Mouse (Mus musculus) midbrain, embryonic 14.5 days (tissue): ENCODE results near the gene Gfod1. TPM values are rescaled to one million over a fixed set of nuclear protein-coding genes. Genes with fewer than 3 reads are reported as not detected.

Source experiments
- ATAC-seq: fragments of 200-750 bp; cut with Nextera tagmentation; 2 replicates; pipeline ENCODE4 v1.8.0; 2017; ENCODE audit warnings: moderate number of reproducible peaks, moderate library complexity; ENCODE audit not compliant: low FRiP score, low TSS enrichment
- DNase-seq: peaks from one replicate; pipeline ENCODE4 v3.0.0-alpha.2; 2015
- H3K27ac ChIP-seq: fragments of 300-500 bp; sonication (generic); replicated peaks from 2 replicates; pipeline ENCODE4 v1.5.1; 2014; ENCODE audit warnings: mild to moderate bottlenecking, low read depth, low read length, moderate library complexity
- H3K27me3 ChIP-seq: fragments of 300-500 bp; sonication (generic); 2 replicates; pipeline ENCODE4 v1.6.1; 2014; ENCODE audit warnings: low read length, control low read depth, mixed read lengths; ENCODE audit not compliant: control insufficient read depth, insufficient read depth
- H3K36me3 ChIP-seq: fragments of 300-500 bp; sonication (generic); 2 replicates; pipeline ENCODE4 v1.6.1; 2014; ENCODE audit warnings: low read length, control low read depth; ENCODE audit not compliant: control insufficient read depth, insufficient read depth
- H3K4me1 ChIP-seq: fragments of 300-500 bp; sonication (generic); 2 replicates; pipeline ENCODE4 v1.6.1; 2014; ENCODE audit warnings: mild to moderate bottlenecking, antibody characterized with exemption, low read length, control low read depth; ENCODE audit not compliant: control insufficient read depth, insufficient read depth
- H3K4me2 ChIP-seq: fragments of 300-500 bp; sonication (generic); 2 replicates; pipeline ENCODE4 v1.6.1; 2014; ENCODE audit warnings: mild to moderate bottlenecking, low read length, moderate library complexity
- H3K4me3 ChIP-seq: fragments of 300-500 bp; sonication (generic); replicated peaks from 2 replicates; pipeline ENCODE4 v1.5.1; 2014; ENCODE audit warnings: low read depth, low read length
- H3K9ac ChIP-seq: fragments of 300-500 bp; sonication (generic); replicated peaks from 2 replicates; pipeline ENCODE4 v1.6.1; 2014; ENCODE audit warnings: mild to moderate bottlenecking, low read length, moderate library complexity
- H3K9me3 ChIP-seq: fragments of 300-500 bp; sonication (generic); 2 replicates; pipeline ENCODE4 v1.6.1; 2016; ENCODE audit warnings: low read length, control low read depth, mixed read lengths; ENCODE audit not compliant: control insufficient read depth
- WGBS: fragments of 180-500 bp; shearing (Covaris S2); extraction: QIAGEN DNeasy Blood & Tissue Kit; methylation state at CpG from one replicate; pipeline ENCODE4 v1.1.7; 2014; 5-methylcytosine and 5-hydroxymethylcytosine counted together
- polyA plus RNA-seq: library from polyadenylated mRNA; unstranded; fragments of >200 nt; fragmentation: Nextera tagmentation; extraction: Ambion mirVana; gene quantifications from 2 replicates; pipeline ENCODE4 v1.2.1, GENCODE M21; 2014

The Gfod1 gene
- polyA plus RNA-seq, 1 experiment from 2014 or later, result 3.7 TPM

- peaks cover 27% of the 10 kb centered on the region for H3K4me1 ChIP-seq
- no peaks in the 10 kb centered on the region for H3K27me3 ChIP-seq
- H3K4me2 ChIP-seq, result no peak overlapping the region
- no peaks in the 10 kb centered on the region for H3K9me3 ChIP-seq
- H3K27ac ChIP-seq, result no peak overlapping the region
- no peaks in the 10 kb centered on the region for H3K36me3 ChIP-seq
- H3K4me3 ChIP-seq, result no peak overlapping the region
- peak; percentile 11 for DNase-seq
- no peak for ATAC-seq
- 57% methylated on average over 6 of the region's 6 CpGs for WGBS
- H3K9ac ChIP-seq, result no peak overlapping the region
Observed at GRCm38 (mm10) chr13:43236630-43237029, 67.3 kb downstream of the Gfod1 start.

GRCm38 (mm10) chr13:43235982-43236381, 68.0 kb downstream of the Gfod1 start:
- ATAC-seq, result no peak
- 0 out of 2 replicates have a peak overlapping the region, but pooled peaks have one; percentile 37 for H3K27ac ChIP-seq
- H3K9me3 ChIP-seq, result no peaks in the 10 kb centered on the region

GRCm38 (mm10) chr13:43235586-43235910, 68.4 kb downstream of the Gfod1 start:
- DNase-seq, result peak; percentile 24
- H3K36me3 ChIP-seq, result no peaks in the 10 kb centered on the region
- 88% methylated on average over 3 of the region's 3 CpGs for WGBS

More at GRCm38 (mm10) chr13:43235982-43236381, 68.0 kb downstream of the Gfod1 start:
- Histone ChIP-seq H3K4me1 (peaks cover 21% of the 10 kb centered on the region), H3K4me3 (no peak overlapping the region), H3K9ac (no peak overlapping the region), H3K4me2 (no peak overlapping the region), H3K36me3 (no peaks in the 10 kb centered on the region), H3K27me3 (no peaks in the 10 kb centered on the region)
- no peak for DNase-seq
- WGBS, result 86% methylated on average over 4 of the region's 4 CpGs

GRCm38 (mm10) chr13:43234869-43235585, 68.9 kb downstream of the Gfod1 start:
- Histone ChIP-seq H3K4me3 (no peak overlapping the region), H3K9me3 (no peaks in the 10 kb centered on the region), H3K27ac (peak overlapping the region; percentile 37), H3K27me3 (no peaks in the 10 kb centered on the region), H3K4me1 (peaks cover 18% of the 10 kb centered on the region), H3K9ac (no peak overlapping the region), H3K4me2 (no peak overlapping the region), H3K36me3 (no peaks in the 10 kb centered on the region)
- ATAC-seq, result peak; percentile 37; the same call in 1 of the 2 replicates
- DNase-seq, result peak; percentile 44
- WGBS, result 68% methylated on average over 9 of the region's 9 CpGs

More at GRCm38 (mm10) chr13:43235586-43235910, 68.4 kb downstream of the Gfod1 start:
- H3K4me1 ChIP-seq, result peaks cover 18% of the 10 kb centered on the region
- no peak overlapping the region for H3K9ac ChIP-seq
- H3K9me3 ChIP-seq, result no peaks in the 10 kb centered on the region
- H3K4me2 ChIP-seq, result no peak overlapping the region
- peak overlapping the region; percentile 37; the same call in 1 of the 2 replicates for H3K27ac ChIP-seq
- ATAC-seq, result no peak; the same call in 1 of the 2 replicates
- H3K4me3 ChIP-seq, result no peak overlapping the region
- H3K27me3 ChIP-seq, result no peaks in the 10 kb centered on the region

GRCm38 (mm10) chr13:43233331-43233730, 70.6 kb downstream of the Gfod1 start:
- ATAC-seq (no peak), DNase-seq (no peak)
- H3K36me3 ChIP-seq, result no peaks in the 10 kb centered on the region
- H3K4me2 ChIP-seq, result no peak overlapping the region
- H3K9ac ChIP-seq, result no peak overlapping the region
- peaks cover 22% of the 10 kb centered on the region for H3K4me1 ChIP-seq
- H3K4me3 ChIP-seq, result no peak overlapping the region
- no peaks in the 10 kb centered on the region for H3K9me3 ChIP-seq
- 62% methylated on average over 4 of the region's 4 CpGs for WGBS
- H3K27me3 ChIP-seq, result no peaks in the 10 kb centered on the region
- H3K27ac ChIP-seq, result no peak overlapping the region

- no peaks in the 10 kb centered on the region for H3K27me3 ChIP-seq
- no peak overlapping the region for H3K4me2 ChIP-seq
- ATAC-seq, result no peak
- DNase-seq, result peak; percentile 27
- H3K4me3 ChIP-seq, result no peak overlapping the region
- no peaks in the 10 kb centered on the region for H3K36me3 ChIP-seq
- H3K4me1 ChIP-seq, result peaks cover 22% of the 10 kb centered on the region
- WGBS, result 58% methylated on average over 13 of the region's 13 CpGs
- H3K27ac ChIP-seq, result peak overlapping the region; percentile 43; the same call in 1 of the 2 replicates
- no peak overlapping the region for H3K9ac ChIP-seq
- no peaks in the 10 kb centered on the region for H3K9me3 ChIP-seq
Observed at GRCm38 (mm10) chr13:43231965-43232860, 71.8 kb downstream of the Gfod1 start.

- no peak for ATAC-seq
Observed at GRCm38 (mm10) chr13:43230842-43231241, 73.1 kb downstream of the Gfod1 start.

GRCm38 (mm10) chr13:43230238-43230637, 73.7 kb downstream of the Gfod1 start:
- DNase-seq (no peak), ATAC-seq (no peak)
- WGBS, result 80% methylated on average over 6 of the region's 6 CpGs

More at GRCm38 (mm10) chr13:43230842-43231241, 73.1 kb downstream of the Gfod1 start:
- Histone ChIP-seq H3K4me3 (no peak overlapping the region), H3K9me3 (no peaks in the 10 kb centered on the region), H3K9ac (no peak overlapping the region), H3K4me1 (peaks cover 13% of the 10 kb centered on the region), H3K4me2 (no peak overlapping the region), H3K27me3 (no peaks in the 10 kb centered on the region), H3K36me3 (no peaks in the 10 kb centered on the region), H3K27ac (no peak overlapping the region)
- whole genome bisulfite sequencing, result 84% methylated on average over 4 of the region's 4 CpGs
- no peak for DNase-seq

More at GRCm38 (mm10) chr13:43230238-43230637, 73.7 kb downstream of the Gfod1 start:
- Histone ChIP-seq H3K36me3 (no peaks in the 10 kb centered on the region), H3K27me3 (no peaks in the 10 kb centered on the region), H3K9ac (no peak overlapping the region), H3K4me3 (no peak overlapping the region), H3K4me1 (peaks cover 13% of the 10 kb centered on the region), H3K9me3 (no peaks in the 10 kb centered on the region), H3K4me2 (no peak overlapping the region), H3K27ac (0 out of 2 replicates have a peak overlapping the region, but pooled peaks have one; percentile 49)
